Mouse (Mus musculus): ENCODE measurements at regions not wholly inside any gene's neighbourhood (a gene's known extent, or its start where the extent isn't known, plus 50 kb on each side); places are given as distances from the start of the nearest gene placed in this dataset.

DNA sequence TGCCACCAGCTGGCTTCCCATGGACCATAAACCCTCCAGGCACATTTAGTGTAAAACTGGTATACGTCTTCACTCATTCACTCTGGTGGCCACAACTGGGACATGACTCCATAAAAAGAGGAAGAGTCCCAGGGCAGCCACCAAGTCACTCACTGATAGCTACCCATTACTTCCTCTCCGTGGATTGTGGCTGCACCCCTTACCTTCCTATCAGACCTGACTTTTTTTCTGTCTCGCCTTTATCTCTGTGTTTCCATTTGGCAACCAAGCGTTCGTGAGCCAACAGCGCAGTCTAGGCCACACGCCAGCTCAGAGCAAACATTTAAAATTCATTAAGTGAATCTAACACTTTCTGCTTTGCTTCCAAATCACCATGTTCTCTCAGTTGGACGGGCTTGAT is 53.9 kb upstream of the Slc44a1 start:
- no peaks in the 10 kb centered on the region for H3K27me3 ChIP-seq
- TF ChIP-seq CTCF (IDR thresholded peaks at IDR 0.05): no peak
- ChIA-PET POLR2A (no interaction called here), CTCF (interaction anchor here (1.1 to 3.4 kb wide), 4 partner anchors 9 to 215 kb away, joined by 3 to 29 read pairs (median 8); no protein-coding TSS in a partner anchor)
- no peak for ATAC-seq
- in situ Hi-C loops (cut with MboI; ENCODE audit: low pct_unique_long_range_greater_than_20kb): no loop called here
- DNase-seq (ENCODE audit: low read depth, low spot score): no peak

GRCm38 (mm10) chr4:53384761-53385160 is 55.5 kb upstream of the Slc44a1 start:
- in situ Hi-C loops (cut with MboI; ENCODE audit: low pct_unique_long_range_greater_than_20kb): loop anchor here (5.0 kb wide), 1 partner anchor 208 kb away; no protein-coding TSS in a partner anchor
- peak; percentile 74 for TF ChIP-seq CTCF (IDR thresholded peaks at IDR 0.05)
- DNase-seq (ENCODE audit: low read depth, low spot score): peak; percentile 27
- ATAC-seq: peak; percentile 39
- ChIA-PET POLR2A (no interaction called here), CTCF (interaction anchor here (0.6 to 3.7 kb wide), 15 partner anchors 10 to 216 kb away, joined by 3 to 29 read pairs (median 4); no protein-coding TSS in a partner anchor)
- H3K27me3 ChIP-seq: no peaks in the 10 kb centered on the region

- POLR2A ChIA-PET: no interaction called here
- ATAC-seq: no peak
- in situ Hi-C loops (cut with MboI; ENCODE audit: low pct_unique_long_range_greater_than_20kb): loop anchor here (5.0 kb wide), 1 partner anchor 208 kb away; no protein-coding TSS in a partner anchor
- no peak for TF ChIP-seq CTCF (IDR thresholded peaks at IDR 0.05)
- no peak for DNase-seq (ENCODE audit: low read depth, low spot score)
- CTCF ChIA-PET: interaction anchor here (0.6 to 3.7 kb wide), 14 partner anchors 11 to 246 kb away, joined by 3 to 29 read pairs (median 4); no protein-coding TSS in a partner anchor
- H3K27me3 ChIP-seq: no peaks in the 10 kb centered on the region
Measured at GRCm38 (mm10) chr4:53384104-53384503, 56.1 kb upstream of the Slc44a1 start.

DNA sequence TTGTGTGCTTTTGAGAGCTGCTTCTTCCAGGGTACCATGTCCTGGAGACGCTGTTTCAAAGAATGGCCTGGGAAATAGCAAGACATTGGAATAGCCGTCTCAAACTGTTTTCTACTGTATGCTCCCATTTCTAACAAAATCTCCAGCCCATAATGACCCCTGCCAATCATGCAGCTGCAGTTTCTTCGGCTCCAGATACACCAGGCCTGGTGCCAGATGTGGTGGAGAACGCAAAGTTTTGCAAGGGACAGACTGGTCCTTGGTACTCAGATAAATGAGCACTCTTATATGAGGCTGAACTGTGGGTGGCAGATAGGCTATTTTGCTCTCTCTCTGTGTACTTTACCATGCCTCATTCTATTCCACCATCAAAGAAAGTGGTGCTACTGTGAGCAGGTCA is 58.2 kb upstream of the Slc44a1 start:
- no peaks in the 10 kb centered on the region for H3K27me3 ChIP-seq
- ATAC-seq (no peak), DNase-seq (ENCODE audit: low read depth, low spot score) (no peak)
- CTCF ChIA-PET: interaction anchor here (0.9 to 3.7 kb wide), 5 partner anchors 149 to 275 kb away, joined by 3 to 10 read pairs (median 3); no protein-coding TSS in a partner anchor
- POLR2A ChIA-PET: no interaction called here
- in situ Hi-C loops (cut with MboI; ENCODE audit: low pct_unique_long_range_greater_than_20kb): loop anchor here (5.0 kb wide), 1 partner anchor 210 kb away; no protein-coding TSS in a partner anchor
- no peak for TF ChIP-seq CTCF (IDR thresholded peaks at IDR 0.05)

DNA sequence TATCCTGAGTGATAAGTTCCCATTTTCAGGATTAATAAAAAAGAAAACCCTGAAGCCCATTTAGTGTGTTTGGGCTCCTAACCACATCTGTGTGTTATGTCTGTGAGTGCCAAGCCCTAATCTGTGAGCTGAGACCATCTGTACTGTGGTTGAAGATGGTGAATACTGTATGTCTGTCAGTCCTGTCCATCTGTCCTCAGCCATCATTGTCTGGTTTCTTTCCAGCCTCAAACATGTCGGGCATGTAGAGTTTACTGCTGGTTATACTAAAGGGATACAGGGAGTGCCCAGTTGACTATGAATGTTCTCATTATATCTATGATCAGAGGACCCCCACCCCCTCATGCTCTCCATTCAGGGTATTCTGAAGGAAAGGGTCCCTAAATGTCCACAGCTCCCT is 60.4 kb upstream of the Slc44a1 start:
- CTCF ChIA-PET: no interaction called here
- ATAC-seq: no peak
- DNase-seq (ENCODE audit: low read depth, low spot score): no peak
- no peak for TF ChIP-seq CTCF (IDR thresholded peaks at IDR 0.05)
- H3K27me3 ChIP-seq: no peaks in the 10 kb centered on the region
- in situ Hi-C loops (cut with MboI; ENCODE audit: low pct_unique_long_range_greater_than_20kb): loop anchor here (5.0 kb wide), 1 partner anchor 212 kb away; no protein-coding TSS in a partner anchor
- POLR2A ChIA-PET: no interaction called here

DNA sequence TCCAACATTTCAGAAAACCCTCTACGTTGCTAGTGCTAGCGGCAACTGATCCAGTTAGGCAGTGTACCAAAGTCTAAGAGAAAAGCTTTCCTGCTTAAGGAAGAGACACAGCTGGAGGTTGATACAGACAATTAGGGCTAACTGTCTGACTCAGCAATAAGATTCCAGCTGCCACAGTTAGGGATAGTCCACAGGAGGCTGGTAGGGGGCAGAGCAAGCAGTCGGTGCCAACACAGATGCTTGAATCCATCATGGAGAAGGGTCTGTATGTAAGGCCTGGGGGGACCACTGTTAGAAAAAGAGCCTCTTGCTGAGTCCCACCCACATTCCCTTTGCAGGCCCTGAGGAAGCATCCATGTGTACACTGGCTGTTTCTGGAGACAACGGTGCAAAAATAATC is 63.2 kb upstream of the Slc44a1 start:
- ATAC-seq (no peak), DNase-seq (ENCODE audit: low read depth, low spot score) (no peak)
- in situ Hi-C loops (cut with MboI; ENCODE audit: low pct_unique_long_range_greater_than_20kb): no loop called here
- POLR2A ChIA-PET: no interaction called here
- CTCF ChIA-PET: interaction anchor here (1.1 kb wide), 1 partner anchor 217 kb away, joined by 3 read pairs; no protein-coding TSS in a partner anchor
- H3K27me3 ChIP-seq: no peaks in the 10 kb centered on the region
- TF ChIP-seq CTCF (IDR thresholded peaks at IDR 0.05): no peak

GRCm38 (mm10) chr4:53356374-53356773 is 83.8 kb upstream of the Slc44a1 start:
- TF ChIP-seq CTCF (IDR thresholded peaks at IDR 0.05): peak; percentile 24
- in situ Hi-C loops (cut with MboI; ENCODE audit: low pct_unique_long_range_greater_than_20kb): loop anchor here (5.0 kb wide), 1 partner anchor 244 kb away; no protein-coding TSS in a partner anchor
- H3K27me3 ChIP-seq: no peaks in the 10 kb centered on the region
- POLR2A ChIA-PET: interaction anchor here (1.2 kb wide), 1 partner anchor 198 kb away, joined by 3 read pairs; no protein-coding TSS in a partner anchor
- ATAC-seq: no peak
- DNase-seq (ENCODE audit: low read depth, low spot score): no peak
- CTCF ChIA-PET: interaction anchor here (1.1 to 1.8 kb wide), 4 partner anchors 24 to 247 kb away, joined by 3 to 6 read pairs (median 4); no protein-coding TSS in a partner anchor

GRCm38 (mm10) chr4:53354961-53355360 is 85.3 kb upstream of the Slc44a1 start:
- TF ChIP-seq CTCF (IDR thresholded peaks at IDR 0.05): peak; percentile 58
- no peaks in the 10 kb centered on the region for H3K27me3 ChIP-seq
- POLR2A ChIA-PET: interaction anchor here (1.2 kb wide), 1 partner anchor 196 kb away, joined by 3 read pairs; no protein-coding TSS in a partner anchor
- ATAC-seq: peak; percentile 64
- CTCF ChIA-PET: interaction anchor here (1.2 to 1.8 kb wide), 6 partner anchors 17 to 246 kb away, joined by 3 to 6 read pairs (median 4); no protein-coding TSS in a partner anchor
- DNase-seq (ENCODE audit: low read depth, low spot score): peak; percentile 47
- in situ Hi-C loops (cut with MboI; ENCODE audit: low pct_unique_long_range_greater_than_20kb): loop anchor here (5.0 kb wide), 5 partner anchors 38 to 243 kb away; partner anchors contain the start of gene Abca1

GRCm38 (mm10) chr4:53353399-53354090 is 86.7 kb upstream of the Slc44a1 start:
- POLR2A ChIA-PET: interaction anchor here (0.7 to 1.2 kb wide), 2 partner anchors 78 to 195 kb away, joined by 3 to 4 read pairs; no protein-coding TSS in a partner anchor
- DNase-seq (ENCODE audit: low read depth, low spot score): no peak
- CTCF ChIA-PET: interaction anchor here (0.7 to 1.8 kb wide), 6 partner anchors 125 to 231 kb away, joined by 3 to 6 read pairs (median 3); no protein-coding TSS in a partner anchor
- no peaks in the 10 kb centered on the region for H3K27me3 ChIP-seq
- in situ Hi-C loops (cut with MboI; ENCODE audit: low pct_unique_long_range_greater_than_20kb): loop anchor here (5.0 kb wide), 4 partner anchors 36 to 196 kb away; partner anchors contain the start of gene Abca1
- no peak for TF ChIP-seq CTCF (IDR thresholded peaks at IDR 0.05)
- ATAC-seq: no peak

DNA sequence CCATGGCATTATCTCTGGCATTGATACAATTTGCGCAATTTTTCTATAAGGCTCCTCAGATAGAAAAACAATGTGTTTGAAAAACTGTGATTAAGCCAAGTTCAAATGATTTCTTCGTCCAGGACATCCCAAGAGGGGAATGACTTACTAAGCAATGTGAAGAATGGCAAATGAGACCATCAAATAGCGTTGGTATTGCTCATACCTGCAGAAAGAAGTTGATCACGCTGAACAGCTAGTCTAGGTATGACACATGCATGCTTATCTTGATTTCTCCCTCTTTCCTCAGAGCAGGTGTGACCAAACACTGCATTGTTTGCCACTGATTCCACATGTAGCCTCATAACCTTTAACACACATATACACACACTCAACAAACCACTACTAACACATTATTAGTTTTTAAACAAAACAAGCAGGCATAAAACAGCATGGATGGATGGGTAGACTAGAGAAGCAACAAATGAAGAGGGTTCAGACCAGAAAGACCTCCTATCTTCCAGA is 89.1 kb upstream of the Slc44a1 start:
- ChIA-PET CTCF (no interaction called here), POLR2A (no interaction called here)
- H3K27me3 ChIP-seq: no peaks in the 10 kb centered on the region
- ATAC-seq (peak; percentile 78), DNase-seq (ENCODE audit: low read depth, low spot score) (peak; percentile 50)
- TF ChIP-seq CTCF (IDR thresholded peaks at IDR 0.05): no peak
- in situ Hi-C loops (cut with MboI; ENCODE audit: low pct_unique_long_range_greater_than_20kb): loop anchor here (5.0 kb wide), 4 partner anchors 34 to 194 kb away; partner anchors contain the start of gene Abca1
